Mouse (Mus musculus) stomach, postnatal 0 days (tissue): Measurements from ENCODE around the gene Kdelr1.

Source experiments
- CTCF ChIP-seq: IDR thresholded peaks from 2 replicates; pipeline ENCODE4 v1.5.1; 2016; ENCODE audit warnings: antibody characterized with exemption, low read depth, mild to moderate bottlenecking, moderate library complexity
- EP300 ChIP-seq: optimal IDR thresholded peaks from 2 replicates; pipeline ENCODE3; 2016; ENCODE audit warnings: antibody characterized with exemption

- TF ChIP-seq EP300, result no peak
- TF ChIP-seq CTCF, result no peak
Measured at GRCm38 (mm10) chr7:45876895-45877294, 4.3 kb downstream of the Kdelr1 start.
